ENCODE assay signal across 31 mouse cellular contexts in the genomic region with DNA sequence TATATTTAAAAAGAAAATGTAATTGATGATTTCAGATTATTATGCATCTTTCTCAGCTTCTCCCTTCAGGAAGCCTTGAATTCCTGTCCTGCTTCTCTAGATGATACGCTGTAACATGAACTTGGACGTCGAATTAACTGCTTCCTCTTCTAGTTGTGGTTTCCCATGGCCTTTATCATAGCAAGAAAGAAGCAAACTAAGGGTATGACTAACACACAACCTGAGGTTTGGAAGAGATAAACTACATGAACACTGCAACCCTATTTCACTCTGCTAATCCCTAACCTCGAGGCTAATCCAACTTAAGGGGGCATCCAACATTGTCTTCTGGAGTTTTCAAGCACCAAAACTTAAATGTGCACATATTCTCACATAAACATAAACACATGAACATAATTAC. TPM values are rescaled to one million over a fixed set of nuclear protein-coding genes. Genes with fewer than 3 reads are reported as not detected.
DNase-seq lines count a peak whose midpoint lies in the region; ATAC-seq lines count a peak whose summit lies in the region.
"Had no signal": no experiment of that assay in that cellular context is flagged by ENCODE, and none has a peak within 500 bp of the region (broad histone marks: within the 10 kb centered on the region; RNA-seq: fewer than 3 reads in every experiment).

No protein-coding gene starts in this region.

- H3K4me2 ChIP-seq in liver, embryonic 11.5 days, result peak overlapping the region; percentile 14; the same call in 1 of the 2 replicates
- H3K4me2 ChIP-seq in liver, embryonic 12.5 days, result no peak overlapping the region
- H3K4me2 ChIP-seq in forebrain, embryonic 13.5 days, result no peak overlapping the region
- H3K4me2 ChIP-seq: embryonic facial prominence, embryonic 12.5 days; heart, embryonic 15.5 days; hindbrain, embryonic 14.5 days; lung, embryonic 14.5 days; midbrain, embryonic 15.5 days; neural tube, embryonic 12.5 days had no signal

- H3K4me3 ChIP-seq in liver, embryonic 11.5 days (ENCODE audit: low read depth, low read length), result no peak overlapping the region
- H3K4me3 ChIP-seq in liver, embryonic 12.5 days, result no peak overlapping the region
- H3K4me3 ChIP-seq in megakaryocyte, embryonic 14.5 days (replicated peaks), result peak overlapping the region; percentile 39
- no peak overlapping the region for H3K4me3 ChIP-seq in forebrain, embryonic 13.5 days
- no peak overlapping the region for H3K4me3 ChIP-seq in heart, embryonic 10.5 days
- H3K4me3 ChIP-seq: embryonic facial prominence, embryonic 12.5 days; forebrain, embryonic 10.5 days; heart, embryonic 15.5 days; midbrain, embryonic 10.5 days; midbrain, embryonic 15.5 days; neural tube, embryonic 12.5 days had no signal

- H3K4me1 ChIP-seq in liver, embryonic 11.5 days (replicated peaks; ENCODE audit: control insufficient read depth, insufficient read depth, low read length), result peaks cover 26% of the 10 kb centered on the region
- peaks cover 26% of the 10 kb centered on the region for H3K4me1 ChIP-seq in liver, embryonic 12.5 days
- peaks cover 69% of the 10 kb centered on the region for H3K4me1 ChIP-seq in megakaryocyte, embryonic 14.5 days
- no peaks in the 10 kb centered on the region for H3K4me1 ChIP-seq in forebrain, embryonic 13.5 days
- H3K4me1 ChIP-seq in heart, embryonic 10.5 days, result no peaks in the 10 kb centered on the region
- H3K4me1 ChIP-seq: embryonic facial prominence, embryonic 12.5 days; forebrain, embryonic 10.5 days; heart, embryonic 15.5 days; midbrain, embryonic 10.5 days; midbrain, embryonic 15.5 days; neural tube, embryonic 12.5 days had no signal

- no peaks in the 10 kb centered on the region for H3K9me3 ChIP-seq in liver, embryonic 11.5 days (ENCODE audit: control insufficient read depth, low read length)
- no peaks in the 10 kb centered on the region for H3K9me3 ChIP-seq in liver, embryonic 12.5 days (replicated peaks)
- no peaks in the 10 kb centered on the region for H3K9me3 ChIP-seq in megakaryocyte, embryonic 14.5 days
- H3K9me3 ChIP-seq in forebrain, embryonic 13.5 days (replicated peaks), result no peaks in the 10 kb centered on the region
- H3K9me3 ChIP-seq in heart, embryonic 10.5 days, result no peaks in the 10 kb centered on the region
- H3K9me3 ChIP-seq: embryonic facial prominence, embryonic 12.5 days; forebrain, embryonic 10.5 days; heart, embryonic 15.5 days; midbrain, embryonic 10.5 days; midbrain, embryonic 15.5 days; neural tube, embryonic 12.5 days had no signal

- no peaks in the 10 kb centered on the region for H3K36me3 ChIP-seq in liver, embryonic 11.5 days (ENCODE audit: control insufficient read depth, insufficient read depth, low read length)
- no peaks in the 10 kb centered on the region for H3K36me3 ChIP-seq in liver, embryonic 12.5 days
- peaks cover 32% of the 10 kb centered on the region for H3K36me3 ChIP-seq in megakaryocyte, embryonic 14.5 days (replicated peaks; ENCODE audit: low read length)
- H3K36me3 ChIP-seq in forebrain, embryonic 13.5 days (ENCODE audit: poor library complexity, severe bottlenecking), result no peaks in the 10 kb centered on the region
- no peaks in the 10 kb centered on the region for H3K36me3 ChIP-seq in heart, embryonic 10.5 days
- H3K36me3 ChIP-seq: embryonic facial prominence, embryonic 12.5 days; forebrain, embryonic 10.5 days; heart, embryonic 15.5 days; midbrain, embryonic 10.5 days; midbrain, embryonic 15.5 days; neural tube, embryonic 12.5 days had no signal

- H3K27me3 ChIP-seq in liver, embryonic 11.5 days (replicated peaks; ENCODE audit: control insufficient read depth, insufficient read depth, low read length), result no peaks in the 10 kb centered on the region
- no peaks in the 10 kb centered on the region for H3K27me3 ChIP-seq in liver, embryonic 12.5 days (replicated peaks)
- H3K27me3 ChIP-seq in megakaryocyte, embryonic 14.5 days (replicated peaks), result no peaks in the 10 kb centered on the region
- H3K27me3 ChIP-seq in forebrain, embryonic 13.5 days, result no peaks in the 10 kb centered on the region
- H3K27me3 ChIP-seq in heart, embryonic 10.5 days (ENCODE audit: insufficient read depth, poor library complexity, severe bottlenecking), result no peaks in the 10 kb centered on the region
- H3K27me3 ChIP-seq: embryonic facial prominence, embryonic 12.5 days; heart, embryonic 15.5 days; midbrain, embryonic 15.5 days; neural tube, embryonic 12.5 days had no signal

- ATAC-seq in liver, embryonic 11.5 days (replicated peaks; ENCODE audit: low FRiP score), result peak; percentile 73
- peak; percentile 59; the same call in 1 of the 2 replicates for ATAC-seq in liver, embryonic 12.5 days
- no peak for ATAC-seq in forebrain, embryonic 13.5 days
- ATAC-seq: activated CD4-positive, CD25-positive, alpha-beta regulatory T cell, adult 4 months; forebrain, embryonic 16.5 days; intestine, postnatal 0 days; midbrain, embryonic 15.5 days had no signal

- DNase-seq in liver, embryonic 11.5 days (ENCODE audit: low spot score), result no peak
- no peak for DNase-seq in liver
- no peak for DNase-seq in natural killer cell, adult 2 months (ENCODE audit: low spot score in 2 of 2)
- DNase-seq in heart, embryonic 10.5 days (ENCODE audit: low spot score), result no peak
- DNase-seq: adrenal gland, postnatal 10 days; cerebellum, adult 11 months; cerebellum, adult 9-10 months; cerebellum, postnatal 36 days; embryo, embryonic 11 days; gastrocnemius, postnatal 10 days; heart, postnatal 36 days; kidney, adult 9 months; kidney, postnatal 10 days; layer of hippocampus, adult 9-11 months; lung, embryonic 14.5 days; right cerebral cortex, adult 18-20 months; spleen, adult 18-20 months; thymus, postnatal 14 days had no signal

- H3K27ac ChIP-seq in liver, embryonic 11.5 days (ENCODE audit: low read depth, low read length), result no peak overlapping the region
- H3K27ac ChIP-seq in liver, embryonic 12.5 days, result no peak overlapping the region
- H3K27ac ChIP-seq in forebrain, embryonic 13.5 days, result no peak overlapping the region
- H3K27ac ChIP-seq in heart, embryonic 10.5 days, result no peak overlapping the region
- H3K27ac ChIP-seq: embryonic facial prominence, embryonic 12.5 days; forebrain, embryonic 10.5 days; heart, embryonic 15.5 days; hindbrain, embryonic 14.5 days; midbrain, embryonic 10.5 days; midbrain, embryonic 15.5 days; neural tube, embryonic 12.5 days had no signal

- WGBS in liver, embryonic 11.5 days, result 33% methylated on average over 4 of the region's 4 CpGs
- WGBS in liver, embryonic 12.5 days (ENCODE audit: insufficient replicate concordance), result 11% methylated on average over 4 of the region's 4 CpGs
- 88% methylated on average over 4 of the region's 4 CpGs for WGBS in forebrain, embryonic 13.5 days
- WGBS in heart, embryonic 10.5 days, result 76% methylated on average over 4 of the region's 4 CpGs

- H3K9ac ChIP-seq in liver, embryonic 11.5 days (ENCODE audit: low read depth, low read length), result no peak overlapping the region
- H3K9ac ChIP-seq in liver, embryonic 12.5 days, result no peak overlapping the region
- H3K9ac ChIP-seq in forebrain, embryonic 13.5 days, result no peak overlapping the region
- H3K9ac ChIP-seq: embryonic facial prominence, embryonic 12.5 days; heart, embryonic 15.5 days; hindbrain, embryonic 14.5 days; lung, embryonic 14.5 days; midbrain, embryonic 15.5 days; neural tube, embryonic 12.5 days had no signal

RNA-seq across cellular contexts. Expression of gene Pla2g4a, which starts 23.3 kb away (rescaled TPM):
- 23.6 and 27.3 TPM in 2 replicates for polyA plus RNA-seq in liver, embryonic 11.5 days (2014; fragmentation: Nextera tagmentation; extraction: Ambion mirVana)
- polyA plus RNA-seq in liver, embryonic 12.5 days (2016; fragmentation: Nextera tagmentation; extraction: Ambion mirVana), result 13.9 and 17.2 TPM in 2 replicates
- 0.58 and 5.3 TPM in 2 replicates for polyA plus RNA-seq in megakaryocyte, embryonic 14.5 days (2012; ENCODE audit: insufficient read depth, low replicate concordance)
- polyA plus RNA-seq in forebrain, embryonic 13.5 days (2015; fragmentation: Nextera tagmentation; extraction: Ambion mirVana), result 1.1 and 1.6 TPM in 2 replicates
- polyA plus RNA-seq in heart, embryonic 10.5 days (2016; fragmentation: Nextera tagmentation; extraction: Ambion mirVana), result 6.3 and 13.7 TPM in 2 replicates
